Mouse (Mus musculus) ES-Bruce4 (cell line): Measurements from ENCODE around the gene Rnf25. TPM values are rescaled to one million over a fixed set of nuclear protein-coding genes. Genes with fewer than 3 reads are reported as not detected.

Source experiments
- H3K27ac ChIP-seq: 2 replicates; pipeline ENCODE4 v1.5.1; 2012; ENCODE audit warnings: low read length, inconsistent platforms; ENCODE audit not compliant: insufficient read depth
- H3K27me3 ChIP-seq: 2 replicates; pipeline ENCODE4 v1.6.1; 2012; ENCODE audit warnings: mild to moderate bottlenecking, low read length, inconsistent platforms; ENCODE audit not compliant: control insufficient read depth, poor library complexity, insufficient read depth, severe bottlenecking
- H3K36me3 ChIP-seq: 2 replicates; pipeline ENCODE4 v1.6.1; 2012; ENCODE audit warnings: inconsistent platforms, mild to moderate bottlenecking, low read length, moderate library complexity; ENCODE audit not compliant: control insufficient read depth, poor library complexity, insufficient read depth, severe bottlenecking
- H3K4me1 ChIP-seq: one replicate; pipeline ENCODE4 v1.8.1; 2011; ENCODE audit warnings: low read length; ENCODE audit not compliant: control insufficient read depth, insufficient read depth
- H3K4me3 ChIP-seq: 2 replicates; pipeline ENCODE4 v1.5.1; 2011; ENCODE audit warnings: low read depth, mild to moderate bottlenecking, low read length
- H3K9ac ChIP-seq: 2 replicates; pipeline ENCODE4 v1.6.1; 2012; ENCODE audit warnings: low read depth, mild to moderate bottlenecking, inconsistent platforms; ENCODE audit not compliant: poor library complexity, severe bottlenecking
- H3K9me3 ChIP-seq: replicated peaks from 2 replicates; pipeline ENCODE4 v1.6.1; 2012; ENCODE audit warnings: mild to moderate bottlenecking, low read length, inconsistent platforms; ENCODE audit not compliant: control insufficient read depth, poor library complexity, insufficient read depth, severe bottlenecking
- CTCF ChIP-seq: IDR thresholded peaks from one replicate; pipeline ENCODE4 v1.8.1; 2011; ENCODE audit warnings: low read depth, low read length
- EP300 ChIP-seq: IDR thresholded peaks from 2 replicates; pipeline ENCODE4 v1.6.1; 2011; ENCODE audit warnings: low read depth, low read length; ENCODE audit not compliant: insufficient read depth
- POLR2A ChIP-seq: IDR thresholded peaks from one replicate; pipeline ENCODE4 v1.8.1; 2011; ENCODE audit warnings: low read length; ENCODE audit not compliant: insufficient read depth
- polyA plus RNA-seq: library from polyadenylated mRNA; stranded (reverse); fragments of >200 nt; gene quantifications from 2 replicates; pipeline ENCODE4 v1.2.4, GENCODE M21; 2011; ENCODE audit warnings: low read depth; ENCODE audit not compliant: missing spikeins, insufficient read depth, insufficient read length

Rnf25 gene
- 39.6 and 40.4 TPM in 2 replicates for polyA plus RNA-seq

DNA sequence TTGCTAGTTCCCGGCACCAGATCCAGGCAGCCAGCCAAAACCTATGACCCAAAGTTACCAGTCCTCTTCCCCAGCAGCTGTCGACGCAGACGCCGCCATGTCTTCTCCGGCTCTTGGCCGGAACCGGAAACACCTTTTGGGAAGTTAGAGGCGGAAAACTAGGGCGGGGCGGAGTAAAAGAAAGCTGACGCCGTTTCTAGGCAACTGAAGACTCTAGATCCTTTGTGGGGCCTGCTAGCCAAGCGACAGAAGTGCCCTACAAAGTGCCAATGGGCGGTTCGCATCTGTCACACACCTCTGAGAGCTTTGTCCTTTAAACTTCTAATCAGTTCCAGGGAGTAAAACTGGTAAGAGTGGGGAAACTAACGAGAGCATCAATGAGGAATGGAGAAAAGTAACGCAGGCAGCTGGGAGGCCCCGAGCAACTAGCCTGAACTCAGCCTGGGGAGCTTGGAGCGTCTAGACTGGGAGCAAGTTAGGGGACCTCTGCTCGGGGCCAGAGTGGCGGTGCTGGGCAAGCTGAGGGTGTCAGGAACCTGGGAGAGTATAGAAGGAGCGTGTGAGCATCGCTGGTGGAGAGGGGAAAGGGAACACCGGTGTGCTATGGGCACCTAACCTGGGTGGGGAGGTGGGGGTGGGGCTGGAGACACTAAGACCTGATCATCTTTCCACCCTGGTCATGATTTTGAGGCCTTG, at the start of gene Rnf25, which contains the start of gene Stk36:
Gene Rnf25 (minus strand): TSS at position 131 of the 696 bp plus-strand sequence.
Gene Stk36 (plus strand): TSS at position 179 of the 696 bp plus-strand sequence.
- H3K4me1 ChIP-seq = no peaks in the 10 kb centered on the region
- no peak within 1 kb of the TSS for H3K27ac ChIP-seq
- no peaks in the 10 kb centered on the region for H3K27me3 ChIP-seq
- H3K4me3 ChIP-seq = peak within 1 kb of the TSS; percentile 99
- H3K9ac ChIP-seq = peak within 1 kb of the TSS; percentile 64
- H3K36me3 ChIP-seq = peaks cover 16% of the 10 kb centered on the region
- peak; percentile 92 for TF ChIP-seq POLR2A
- no peak for TF ChIP-seq EP300
- no peak for TF ChIP-seq CTCF
- no peaks in the 10 kb centered on the region for H3K9me3 ChIP-seq

DNA sequence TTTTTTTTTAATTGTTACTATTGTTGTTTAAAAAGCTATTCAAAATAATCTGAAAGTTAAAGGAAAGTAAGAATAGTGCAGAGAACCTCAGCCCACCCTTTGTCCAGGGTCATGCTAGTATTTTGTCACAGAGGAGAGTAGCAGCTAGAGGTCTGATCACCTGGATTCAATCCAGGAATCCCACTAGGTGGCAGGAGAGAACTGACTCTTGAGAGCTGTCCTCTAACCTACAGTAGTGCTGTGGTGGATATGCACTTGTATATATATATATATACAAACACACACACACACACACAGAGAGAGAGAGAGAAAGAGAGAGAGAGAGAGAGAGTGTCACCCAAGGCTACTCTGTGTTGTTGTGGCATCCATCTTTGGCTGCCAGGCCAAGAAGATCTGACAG, 42.7 kb upstream of the Rnf25 start:
- no peaks in the 10 kb centered on the region for H3K27me3 ChIP-seq
- no peaks in the 10 kb centered on the region for H3K4me1 ChIP-seq
- H3K27ac ChIP-seq = no peak overlapping the region
- H3K9ac ChIP-seq = no peak overlapping the region
- no peak for TF ChIP-seq EP300
- no peak for TF ChIP-seq CTCF
- TF ChIP-seq POLR2A = no peak
- H3K36me3 ChIP-seq = no peaks in the 10 kb centered on the region
- H3K4me3 ChIP-seq = no peak overlapping the region
- no peaks in the 10 kb centered on the region for H3K9me3 ChIP-seq

DNA sequence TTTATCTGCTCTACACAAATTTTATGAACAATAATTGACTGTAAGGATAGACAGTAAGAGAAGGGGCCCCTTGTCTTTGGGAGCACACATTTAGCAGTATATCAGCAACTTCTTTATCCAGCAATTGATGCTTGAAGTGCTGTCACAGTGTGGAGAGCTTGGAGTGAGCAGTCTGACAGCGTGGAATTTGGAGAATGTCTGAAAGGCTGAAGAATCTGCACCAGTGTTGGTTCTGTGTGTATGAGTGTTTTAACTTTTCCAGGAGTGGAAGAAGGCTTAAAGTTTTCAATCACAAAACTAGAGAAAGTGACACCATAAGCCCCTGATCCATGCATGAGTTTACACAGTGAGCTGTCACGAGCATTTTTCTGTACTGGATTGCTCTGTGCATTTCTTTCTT, 42.3 kb upstream of the Rnf25 start:
- Histone ChIP-seq H3K9ac (no peak overlapping the region), H3K4me1 (no peaks in the 10 kb centered on the region), H3K36me3 (no peaks in the 10 kb centered on the region), H3K4me3 (no peak overlapping the region), H3K27ac (no peak overlapping the region), H3K27me3 (no peaks in the 10 kb centered on the region), H3K9me3 (no peaks in the 10 kb centered on the region)
- TF ChIP-seq POLR2A (no peak), EP300 (no peak), CTCF (no peak)

DNA sequence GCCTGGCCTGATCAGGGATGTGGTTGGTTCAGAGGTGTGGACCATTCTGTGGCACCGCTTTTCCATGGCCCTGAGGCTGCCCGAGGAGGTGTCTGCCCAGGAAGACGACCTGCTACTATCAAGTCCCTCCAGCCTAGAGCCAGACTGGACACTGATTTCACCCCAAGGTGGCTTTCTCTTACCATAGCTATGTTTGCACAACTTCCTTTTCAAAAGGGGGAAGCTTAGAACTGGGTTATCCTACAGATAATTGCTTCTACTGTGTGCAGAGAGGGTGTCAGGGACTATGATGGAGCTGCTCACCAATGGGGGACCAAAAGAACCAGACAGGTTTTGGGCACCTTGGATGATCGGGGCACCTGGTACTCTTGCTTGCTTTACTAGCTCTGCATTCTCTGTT, 31.5 kb upstream of the Rnf25 start:
- TF ChIP-seq POLR2A = no peak
- no peak for TF ChIP-seq EP300
- no peak for TF ChIP-seq CTCF
- no peaks in the 10 kb centered on the region for H3K36me3 ChIP-seq
- H3K4me1 ChIP-seq = no peaks in the 10 kb centered on the region
- H3K27me3 ChIP-seq = no peaks in the 10 kb centered on the region
- H3K4me3 ChIP-seq = no peak overlapping the region
- no peaks in the 10 kb centered on the region for H3K9me3 ChIP-seq
- H3K27ac ChIP-seq = no peak overlapping the region
- no peak overlapping the region for H3K9ac ChIP-seq

DNA sequence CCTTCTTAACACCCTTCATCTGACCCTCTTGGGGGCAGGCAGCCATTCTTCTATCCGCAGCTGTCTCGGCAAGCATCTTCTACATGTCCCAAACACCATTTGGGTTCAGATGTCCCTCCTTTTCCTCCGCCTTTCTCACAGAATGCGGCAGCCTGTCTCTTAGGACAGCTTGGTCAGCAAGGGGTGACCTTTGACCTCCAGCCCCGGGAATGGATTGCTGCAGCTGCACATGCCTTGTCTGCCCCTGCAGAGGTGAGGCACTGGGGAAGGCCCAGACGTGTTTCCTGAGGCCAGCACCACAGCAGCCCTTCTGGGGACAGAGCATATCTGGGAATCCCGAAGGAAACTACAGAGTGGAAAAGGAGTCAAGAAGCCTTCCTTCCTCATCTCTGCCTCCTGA, 26.8 kb upstream of the Rnf25 start:
- H3K9me3 ChIP-seq = no peaks in the 10 kb centered on the region
- no peaks in the 10 kb centered on the region for H3K36me3 ChIP-seq
- H3K9ac ChIP-seq = no peak overlapping the region
- no peak overlapping the region for H3K4me3 ChIP-seq
- no peaks in the 10 kb centered on the region for H3K27me3 ChIP-seq
- no peaks in the 10 kb centered on the region for H3K4me1 ChIP-seq
- TF ChIP-seq POLR2A = no peak
- no peak for TF ChIP-seq CTCF
- no peak for TF ChIP-seq EP300
- no peak overlapping the region for H3K27ac ChIP-seq

DNA sequence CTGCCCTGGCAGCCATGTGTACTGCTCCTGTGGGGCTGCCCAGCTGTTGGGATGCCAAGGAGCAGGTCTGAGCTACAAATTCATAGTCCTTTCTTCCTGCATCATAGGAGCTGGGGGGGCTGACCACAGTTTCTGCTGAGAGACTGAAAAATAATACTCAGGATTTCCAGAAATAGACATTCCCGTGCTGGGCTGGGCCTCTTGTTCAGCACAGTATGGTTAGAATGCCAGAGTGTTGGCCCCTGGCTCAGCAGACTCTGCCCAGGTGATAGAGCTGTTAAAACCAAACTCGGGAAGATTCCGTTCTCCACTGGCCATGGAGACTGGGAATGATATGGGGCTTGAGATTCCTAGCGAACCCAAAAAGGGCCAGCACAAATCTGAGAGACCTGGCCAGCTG, 24.9 kb upstream of the Rnf25 start:
- no peak overlapping the region for H3K4me3 ChIP-seq
- H3K36me3 ChIP-seq = no peaks in the 10 kb centered on the region
- no peaks in the 10 kb centered on the region for H3K27me3 ChIP-seq
- TF ChIP-seq CTCF (no peak), POLR2A (no peak), EP300 (no peak)
- no peak overlapping the region for H3K27ac ChIP-seq
- no peaks in the 10 kb centered on the region for H3K9me3 ChIP-seq
- H3K4me1 ChIP-seq = no peaks in the 10 kb centered on the region
- no peak overlapping the region for H3K9ac ChIP-seq
